Mouse (Mus musculus): ENCODE measurements around the gene Tsr2.

Gene Tsr2

GRCm38 (mm10) chrX:151096171-151097058, at the start of gene Tsr2:
Gene Tsr2 (minus strand): TSS chrX:151096543.
- peak; percentile 64 for DNase-seq

- DNase-seq, result no peak
These were observed 36.4 kb upstream of the Tsr2 start for GRCm38 (mm10) chrX:151132785-151133184.

- no peak for DNase-seq
These were observed 34.1 kb upstream of the Tsr2 start for GRCm38 (mm10) chrX:151130493-151130892.

- no peak for DNase-seq
These were observed 27.6 kb upstream of the Tsr2 start for GRCm38 (mm10) chrX:151123933-151124332.

- DNase-seq, result no peak
These were observed 21.1 kb upstream of the Tsr2 start for GRCm38 (mm10) chrX:151117432-151117831.

- DNase-seq, result no peak
These were observed 20.5 kb upstream of the Tsr2 start for GRCm38 (mm10) chrX:151116795-151117194.

GRCm38 (mm10) chrX:151107301-151108067, 11.1 kb upstream of the Tsr2 start:
- no peak for DNase-seq

- no peak for DNase-seq
These were observed 8.9 kb downstream of the Tsr2 start for GRCm38 (mm10) chrX:151087418-151087817.

- DNase-seq, result no peak
These were observed 10.7 kb downstream of the Tsr2 start for GRCm38 (mm10) chrX:151085599-151085998.

GRCm38 (mm10) chrX:151076941-151077485, 19.3 kb downstream of the Tsr2 start:
- DNase-seq, result no peak

- DNase-seq, result peak; percentile 14
These were observed 20.3 kb downstream of the Tsr2 start for GRCm38 (mm10) chrX:151076007-151076406.

- no peak for DNase-seq
These were observed 28.5 kb downstream of the Tsr2 start for GRCm38 (mm10) chrX:151067876-151068275.

GRCm38 (mm10) chrX:151066071-151066666, 30.2 kb downstream of the Tsr2 start:
- no peak for DNase-seq

- no peak for DNase-seq
These were observed 34.6 kb downstream of the Tsr2 start for GRCm38 (mm10) chrX:151061615-151062299.

- no peak for DNase-seq
These were observed 37.0 kb downstream of the Tsr2 start for GRCm38 (mm10) chrX:151059346-151059745.

- no peak for DNase-seq
These were observed 40.8 kb downstream of the Tsr2 start for GRCm38 (mm10) chrX:151055559-151055958.

GRCm38 (mm10) chrX:151054489-151054888, 41.9 kb downstream of the Tsr2 start:
- no peak for DNase-seq

GRCm38 (mm10) chrX:151050337-151050736, 46.0 kb downstream of the Tsr2 start:
- DNase-seq, result peak; percentile 49

- no peak for DNase-seq
These were observed 46.6 kb downstream of the Tsr2 start for GRCm38 (mm10) chrX:151049661-151050215.

- DNase-seq, result peak; percentile 45
These were observed 48.8 kb downstream of the Tsr2 start for GRCm38 (mm10) chrX:151047431-151048058.

GRCm38 (mm10) chrX:151046777-151047430, 49.4 kb downstream of the Tsr2 start:
- DNase-seq, result peak; percentile 78

Data from right cerebral cortex, postnatal 25 days (tissue).